Mouse (Mus musculus): Measurements from ENCODE around the gene Arf3. TPM values are rescaled to one million over a fixed set of nuclear protein-coding genes. Genes with fewer than 3 reads are reported as not detected.
A peak's percentile ranks its signal among the peaks of the same experiment; 100 is the strongest.

Gene Arf3
- polyA plus RNA-seq, 1 experiment from 2014 or later: 53.3 TPM

GRCm38 (mm10) chr15:98802926-98803325, 39.9 kb upstream of the Arf3 start:
- Histone ChIP-seq H3K9me3 (replicated peaks) (no peaks in the 10 kb centered on the region), H3K4me1 (peaks cover 34% of the 10 kb centered on the region), H3K27me3 (peaks cover 100% of the 10 kb centered on the region), H3K4me2 (replicated peaks) (no peak overlapping the region), H3K36me3 (no peaks in the 10 kb centered on the region), H3K27ac (replicated peaks) (no peak overlapping the region), H3K4me3 (replicated peaks) (no peak overlapping the region), H3K9ac (no peak overlapping the region)
- WGBS: 5% methylated on average over 8 of the region's 8 CpGs
- ATAC-seq (ENCODE audit: insufficient number of reproducible peaks, low FRiP score, low TSS enrichment, low read depth): no peak

DNA sequence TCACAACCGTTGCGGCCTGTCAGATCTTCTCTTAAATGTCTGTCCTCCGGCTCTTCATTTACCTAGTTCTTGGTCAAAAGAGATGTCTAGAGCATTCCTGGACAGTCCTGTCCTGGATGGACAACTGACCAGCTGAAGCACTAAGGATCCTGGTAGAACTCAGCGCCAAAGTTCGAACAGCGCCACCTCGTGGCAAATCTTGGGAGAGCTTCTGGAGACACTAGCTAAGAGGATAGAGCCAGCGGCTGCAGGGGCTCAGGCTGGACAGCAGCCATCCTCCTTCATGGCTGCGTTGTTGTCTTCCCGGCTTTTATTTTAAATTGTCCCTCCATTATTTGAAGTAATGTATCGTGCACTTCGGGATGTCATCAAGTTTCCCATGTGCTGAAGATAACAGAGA, 36.4 kb upstream of the Arf3 start:
- Histone ChIP-seq H3K27me3 (peaks cover 99% of the 10 kb centered on the region), H3K36me3 (no peaks in the 10 kb centered on the region), H3K4me3 (replicated peaks) (no peak overlapping the region), H3K9me3 (replicated peaks) (no peaks in the 10 kb centered on the region), H3K27ac (replicated peaks) (no peak overlapping the region), H3K9ac (no peak overlapping the region), H3K4me1 (peaks cover 7% of the 10 kb centered on the region; the same call in 1 of the 2 replicates), H3K4me2 (replicated peaks) (no peak overlapping the region)
- 12% methylated on average over 12 of the region's 12 CpGs for WGBS
- no peak for ATAC-seq (ENCODE audit: insufficient number of reproducible peaks, low FRiP score, low TSS enrichment, low read depth)

GRCm38 (mm10) chr15:98798903-98799302, 35.9 kb upstream of the Arf3 start:
- Histone ChIP-seq H3K9me3 (replicated peaks) (no peaks in the 10 kb centered on the region), H3K4me1 (peaks cover 7% of the 10 kb centered on the region; the same call in 1 of the 2 replicates), H3K9ac (no peak overlapping the region), H3K27ac (replicated peaks) (no peak overlapping the region), H3K36me3 (no peaks in the 10 kb centered on the region), H3K4me3 (replicated peaks) (no peak overlapping the region), H3K27me3 (peaks cover 99% of the 10 kb centered on the region), H3K4me2 (replicated peaks) (no peak overlapping the region)
- no peak for ATAC-seq (ENCODE audit: insufficient number of reproducible peaks, low FRiP score, low TSS enrichment, low read depth)
- 44% methylated on average over 3 of the region's 3 CpGs for WGBS

- no peak overlapping the region for H3K9ac ChIP-seq
- no peaks in the 10 kb centered on the region for H3K36me3 ChIP-seq
- H3K4me3 ChIP-seq (replicated peaks): no peak overlapping the region
- no peak for ATAC-seq (ENCODE audit: insufficient number of reproducible peaks, low FRiP score, low TSS enrichment, low read depth)
- 6% methylated on average over 28 of the region's 28 CpGs for WGBS
- H3K9me3 ChIP-seq (replicated peaks): no peaks in the 10 kb centered on the region
- H3K4me2 ChIP-seq (replicated peaks): no peak overlapping the region
- H3K4me1 ChIP-seq: peaks cover 10% of the 10 kb centered on the region
- H3K27ac ChIP-seq (replicated peaks): no peak overlapping the region
- peaks cover 99% of the 10 kb centered on the region for H3K27me3 ChIP-seq
These were observed 35.0 kb upstream of the Arf3 start for GRCm38 (mm10) chr15:98797835-98798492.

- Histone ChIP-seq H3K27ac (replicated peaks) (no peak overlapping the region), H3K36me3 (no peaks in the 10 kb centered on the region), H3K27me3 (peaks cover 99% of the 10 kb centered on the region), H3K9ac (no peak overlapping the region), H3K4me2 (replicated peaks) (no peak overlapping the region), H3K9me3 (replicated peaks) (no peaks in the 10 kb centered on the region), H3K4me3 (replicated peaks) (no peak overlapping the region), H3K4me1 (peaks cover 19% of the 10 kb centered on the region)
- ATAC-seq (ENCODE audit: insufficient number of reproducible peaks, low FRiP score, low TSS enrichment, low read depth): no peak
- WGBS: 4% methylated on average over 13 of the region's 13 CpGs
These were observed 34.0 kb upstream of the Arf3 start for GRCm38 (mm10) chr15:98796803-98797595.

GRCm38 (mm10) chr15:98793141-98793698, 30.2 kb upstream of the Arf3 start:
- 4% methylated on average over 13 of the region's 13 CpGs for WGBS

DNA sequence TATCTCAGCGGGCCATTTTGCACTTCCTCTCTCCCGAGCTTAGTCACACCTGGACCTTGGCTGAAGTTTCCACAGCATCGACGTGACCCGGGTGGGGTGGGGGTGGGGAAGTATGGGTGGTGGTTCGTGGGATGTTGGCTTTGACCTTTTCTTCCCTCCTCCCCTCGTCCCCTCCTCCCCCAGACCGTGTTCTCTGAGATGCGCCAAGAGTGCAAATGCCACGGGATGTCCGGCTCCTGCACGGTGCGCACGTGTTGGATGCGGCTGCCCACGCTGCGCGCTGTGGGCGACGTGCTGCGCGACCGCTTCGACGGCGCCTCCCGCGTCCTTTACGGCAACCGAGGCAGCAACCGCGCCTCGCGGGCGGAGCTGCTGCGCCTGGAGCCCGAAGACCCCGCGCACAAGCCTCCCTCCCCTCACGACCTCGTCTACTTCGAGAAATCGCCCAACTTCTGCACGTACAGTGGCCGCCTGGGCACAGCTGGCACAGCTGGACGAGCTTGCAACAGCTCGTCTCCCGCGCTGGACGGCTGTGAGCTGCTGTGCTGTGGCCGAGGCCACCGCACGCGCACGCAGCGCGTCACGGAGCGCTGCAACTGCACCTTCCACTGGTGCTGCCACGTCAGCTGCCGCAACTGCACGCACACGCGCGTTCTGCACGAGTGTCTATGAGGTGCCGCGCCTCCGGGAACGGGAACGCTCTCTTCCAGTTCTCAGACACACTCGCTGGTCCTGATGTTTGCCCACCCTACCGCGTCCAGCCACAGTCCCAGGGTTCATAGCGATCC, 29.4 kb upstream of the Arf3 start:
- H3K4me2 ChIP-seq (replicated peaks): peak overlapping the region; percentile 46
- no peak overlapping the region for H3K27ac ChIP-seq (replicated peaks)
- no peaks in the 10 kb centered on the region for H3K36me3 ChIP-seq
- no peaks in the 10 kb centered on the region for H3K9me3 ChIP-seq (replicated peaks)
- peaks cover 38% of the 10 kb centered on the region for H3K4me1 ChIP-seq
- peaks cover 99% of the 10 kb centered on the region for H3K27me3 ChIP-seq
- 3% methylated on average over 75 of the region's 75 CpGs for WGBS
- H3K9ac ChIP-seq: no peak overlapping the region
- no peak for ATAC-seq (ENCODE audit: insufficient number of reproducible peaks, low FRiP score, low TSS enrichment, low read depth)
- H3K4me3 ChIP-seq (replicated peaks): peak overlapping the region; percentile 33

More at GRCm38 (mm10) chr15:98793141-98793698, 30.2 kb upstream of the Arf3 start:
- Histone ChIP-seq H3K4me1 (peaks cover 41% of the 10 kb centered on the region), H3K36me3 (no peaks in the 10 kb centered on the region), H3K9ac (no peak overlapping the region), H3K4me2 (replicated peaks) (peak overlapping the region; percentile 46), H3K9me3 (replicated peaks) (no peaks in the 10 kb centered on the region), H3K27ac (replicated peaks) (no peak overlapping the region), H3K27me3 (peaks cover 99% of the 10 kb centered on the region), H3K4me3 (replicated peaks) (peak overlapping the region; percentile 33; the same call in 1 of the 2 replicates)
- ATAC-seq (ENCODE audit: insufficient number of reproducible peaks, low FRiP score, low TSS enrichment, low read depth): no peak

DNA sequence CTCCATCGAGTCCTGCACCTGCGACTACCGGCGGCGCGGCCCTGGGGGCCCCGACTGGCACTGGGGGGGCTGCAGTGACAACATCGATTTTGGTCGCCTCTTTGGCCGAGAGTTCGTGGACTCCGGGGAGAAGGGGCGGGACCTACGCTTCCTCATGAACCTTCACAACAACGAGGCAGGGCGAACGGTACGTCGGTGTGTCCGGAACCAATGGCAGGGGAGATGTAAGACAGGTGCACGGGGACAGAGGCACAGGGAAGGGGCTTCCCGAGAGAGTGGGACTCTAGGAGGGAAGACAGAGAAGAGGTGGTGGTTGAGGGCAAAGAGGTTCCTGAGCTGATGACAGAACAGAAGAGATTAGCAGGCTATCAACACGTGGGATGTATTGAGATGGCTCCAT, 28.8 kb upstream of the Arf3 start:
- peaks cover 95% of the 10 kb centered on the region for H3K27me3 ChIP-seq
- no peak overlapping the region for H3K9ac ChIP-seq
- H3K27ac ChIP-seq (replicated peaks): no peak overlapping the region
- under 1% methylated on average over 23 of the region's 23 CpGs for WGBS
- H3K9me3 ChIP-seq (replicated peaks): no peaks in the 10 kb centered on the region
- ATAC-seq (ENCODE audit: insufficient number of reproducible peaks, low FRiP score, low TSS enrichment, low read depth): no peak
- peaks cover 35% of the 10 kb centered on the region for H3K4me1 ChIP-seq
- H3K4me2 ChIP-seq (replicated peaks): 0 out of 2 replicates have a peak overlapping the region, but pooled peaks have one; percentile 6
- 0 out of 2 replicates have a peak overlapping the region, but pooled peaks have one; percentile 13 for H3K4me3 ChIP-seq (replicated peaks)
- H3K36me3 ChIP-seq: no peaks in the 10 kb centered on the region

GRCm38 (mm10) chr15:98791221-98791620, 28.2 kb upstream of the Arf3 start:
- peaks cover 35% of the 10 kb centered on the region for H3K4me1 ChIP-seq
- H3K9ac ChIP-seq: no peak overlapping the region
- peaks cover 94% of the 10 kb centered on the region for H3K27me3 ChIP-seq
- H3K4me2 ChIP-seq (replicated peaks): peak overlapping the region; percentile 44
- H3K36me3 ChIP-seq: no peaks in the 10 kb centered on the region
- H3K27ac ChIP-seq (replicated peaks): no peak overlapping the region
- WGBS: 1% methylated on average over 12 of the region's 12 CpGs
- H3K9me3 ChIP-seq (replicated peaks): no peaks in the 10 kb centered on the region
- peak overlapping the region; percentile 28 for H3K4me3 ChIP-seq (replicated peaks)
- no peak for ATAC-seq (ENCODE audit: insufficient number of reproducible peaks, low FRiP score, low TSS enrichment, low read depth)

GRCm38 (mm10) chr15:98790761-98791160, 27.7 kb upstream of the Arf3 start:
- H3K4me2 ChIP-seq (replicated peaks): peak overlapping the region; percentile 44
- under 1% methylated on average over 23 of the region's 23 CpGs for WGBS
- ATAC-seq (ENCODE audit: insufficient number of reproducible peaks, low FRiP score, low TSS enrichment, low read depth): no peak

More at GRCm38 (mm10) chr15:98790761-98791160, 27.7 kb upstream of the Arf3 start:
- H3K9me3 ChIP-seq (replicated peaks): no peaks in the 10 kb centered on the region
- H3K9ac ChIP-seq: no peak overlapping the region
- peak overlapping the region; percentile 28 for H3K4me3 ChIP-seq (replicated peaks)
- H3K27ac ChIP-seq (replicated peaks): no peak overlapping the region
- H3K27me3 ChIP-seq: peaks cover 89% of the 10 kb centered on the region
- no peaks in the 10 kb centered on the region for H3K36me3 ChIP-seq
- H3K4me1 ChIP-seq: peaks cover 35% of the 10 kb centered on the region

Measured in embryonic facial prominence, embryonic 15.5 days (tissue).